Mouse (Mus musculus) layer of hippocampus, adult 11-12 months (tissue): ENCODE data around the gene Cpsf7.
"Not testable (repeated sequence)": the region's sequence is repeated elsewhere in the genome, so short reads cannot be mapped to it uniquely, and the experiment has no call there.

ENCODE experiments used
- DNase-seq: peaks from one replicate; pipeline ENCODE4 v3.0.0; 2022; ENCODE audit warnings: low spot score

Cpsf7 gene

DNA sequence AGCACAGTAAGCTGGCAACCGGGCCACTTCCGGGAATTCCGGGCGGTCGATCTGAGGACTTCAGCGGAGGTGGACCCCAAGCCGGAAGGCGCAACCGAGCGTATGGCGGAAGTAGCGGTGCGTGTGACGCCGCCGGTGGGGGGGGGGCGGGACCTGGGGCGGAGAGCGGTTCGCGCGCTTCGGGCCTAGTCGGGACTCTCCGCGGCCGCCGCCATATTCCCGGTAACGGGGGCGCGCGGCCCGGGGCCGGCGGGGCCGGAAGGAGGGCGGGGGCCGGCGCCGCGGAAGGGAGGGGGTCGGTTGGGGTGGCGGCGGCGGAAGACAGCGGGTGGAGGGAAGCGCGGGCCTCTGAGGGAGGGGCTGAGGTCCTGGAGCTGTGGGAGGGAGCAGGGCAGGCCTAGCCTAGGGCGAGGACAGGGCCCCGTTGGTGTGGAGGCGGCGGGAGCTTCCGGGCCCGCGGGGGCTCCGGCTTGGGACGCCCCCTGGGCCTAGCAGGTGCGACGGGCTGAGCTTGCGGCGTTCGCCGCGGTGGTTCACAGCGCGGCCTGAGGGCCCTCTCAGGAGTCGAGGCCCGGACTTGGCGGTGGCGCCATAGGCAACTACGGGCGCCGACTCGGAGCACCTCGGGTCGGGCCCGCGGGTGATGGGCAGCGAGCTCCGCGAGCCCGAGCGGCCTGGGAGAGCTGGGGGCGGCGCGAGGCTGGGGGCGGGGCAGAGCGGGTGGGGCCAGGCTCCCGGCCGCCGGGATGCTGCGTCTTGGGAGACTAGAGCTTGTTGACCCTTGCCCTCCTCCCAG lies at the start of gene Cpsf7:
Gene Cpsf7 (plus strand): TSS at position 161 of the 796 bp plus-strand sequence.
- peak; percentile 90 for DNase-seq

DNA sequence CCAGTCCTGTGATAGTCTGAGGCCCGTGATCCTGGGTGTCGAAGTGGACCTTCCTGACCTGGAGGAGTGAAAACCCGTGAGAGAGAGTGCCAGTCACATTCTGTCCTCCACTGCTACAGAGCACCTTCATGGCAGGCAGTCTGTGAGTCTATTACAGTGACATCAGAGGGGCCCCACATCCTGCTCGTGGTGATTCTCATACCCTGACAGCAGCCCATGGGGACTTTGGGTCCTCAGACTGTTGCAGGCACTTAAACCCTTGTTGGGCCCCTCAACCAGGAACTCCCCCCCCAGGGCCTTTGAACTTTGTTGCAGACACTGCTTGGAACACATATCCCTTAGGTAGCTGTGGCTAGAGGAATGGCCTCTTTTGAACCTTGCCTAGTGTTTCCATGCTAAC lies 45.5 kb upstream of the Cpsf7 start:
- no peak for DNase-seq

DNA sequence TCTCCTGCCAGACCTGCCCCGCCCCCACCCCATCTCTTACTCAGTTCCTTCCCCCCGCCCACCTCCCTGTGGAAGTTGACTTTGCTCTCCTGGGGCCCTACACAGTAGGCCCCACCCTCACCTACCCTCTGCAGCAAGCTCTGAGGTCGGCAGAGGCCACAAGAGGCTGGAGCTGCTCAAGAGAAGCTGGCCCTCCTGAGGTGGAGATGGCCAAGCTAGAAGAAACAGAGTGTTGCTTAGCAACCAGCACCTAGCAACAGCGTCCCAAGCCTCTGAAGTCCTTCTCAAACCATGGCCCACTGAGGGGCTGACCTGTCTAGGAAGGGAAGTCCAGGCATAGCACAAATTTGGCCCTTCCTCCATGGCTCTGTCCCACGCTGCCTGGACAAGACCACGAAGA lies 42.4 kb upstream of the Cpsf7 start, which contains the start of gene Ppp1r32:
Gene Ppp1r32 (minus strand): TSS at position 226 of the 400 bp plus-strand sequence.
- DNase-seq = no peak

DNA sequence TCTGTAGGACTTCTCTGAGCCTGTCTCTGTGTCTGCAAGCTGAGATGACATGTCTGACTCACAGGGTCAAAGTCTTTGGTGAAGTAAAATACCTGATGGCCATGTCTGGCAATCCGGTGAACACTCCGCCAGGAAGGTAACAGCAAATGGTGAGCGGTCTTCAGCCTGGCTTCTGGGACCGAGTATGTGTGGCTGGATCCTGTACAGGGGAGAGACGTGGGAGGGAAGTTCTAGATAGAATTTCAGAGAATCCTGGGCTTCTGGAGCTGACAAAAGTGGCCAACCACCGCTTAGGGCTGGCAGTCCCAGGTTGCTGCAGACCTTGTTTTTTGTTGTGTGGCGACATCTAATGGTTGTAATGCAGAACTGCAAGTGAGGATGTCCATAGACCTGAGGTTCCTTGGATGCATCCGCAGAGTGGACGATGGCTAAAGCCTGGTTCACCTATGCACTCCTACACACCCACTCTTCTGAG lies 38.8 kb upstream of the Cpsf7 start:
- DNase-seq = peak; percentile 72

DNA sequence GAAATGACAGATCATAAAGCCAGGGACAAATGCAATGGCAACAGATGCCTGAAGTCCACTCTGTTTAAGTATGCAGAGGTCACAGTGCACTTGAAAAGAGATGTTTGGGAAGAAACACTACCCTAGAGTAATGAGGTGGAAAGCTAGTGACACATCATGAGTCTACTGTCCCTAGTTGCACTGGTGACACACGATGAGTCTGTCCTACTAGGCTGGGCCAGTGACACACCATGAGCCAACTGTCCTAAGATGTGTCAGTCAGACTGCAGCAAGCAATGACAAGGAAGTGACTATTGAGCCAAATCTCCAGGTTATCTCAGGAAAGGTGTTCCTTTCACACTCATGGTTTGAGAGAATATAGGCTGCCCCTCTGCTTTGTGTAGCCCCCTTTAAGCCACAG lies 29.4 kb upstream of the Cpsf7 start:
- DNase-seq = no peak

DNA sequence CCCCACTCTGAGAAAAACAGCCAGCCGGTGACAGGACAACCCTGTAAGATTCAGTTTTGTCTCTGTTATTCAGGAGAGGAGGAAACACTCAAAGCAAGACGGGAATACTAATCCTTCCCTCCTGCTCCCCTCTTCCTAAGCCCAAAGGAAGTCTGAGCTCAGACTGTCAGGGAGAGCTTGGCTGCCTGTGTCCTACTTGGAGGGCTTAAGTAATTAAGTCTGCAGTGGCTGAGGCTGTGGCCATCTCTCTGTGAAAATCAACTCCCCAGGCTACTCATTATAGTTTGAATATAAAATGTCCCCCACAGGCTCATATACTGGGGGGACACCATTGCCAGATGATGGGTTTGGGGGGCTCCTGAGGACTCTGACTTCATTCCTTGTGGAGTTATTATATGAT lies 28.1 kb upstream of the Cpsf7 start:
- DNase-seq = no peak

DNA sequence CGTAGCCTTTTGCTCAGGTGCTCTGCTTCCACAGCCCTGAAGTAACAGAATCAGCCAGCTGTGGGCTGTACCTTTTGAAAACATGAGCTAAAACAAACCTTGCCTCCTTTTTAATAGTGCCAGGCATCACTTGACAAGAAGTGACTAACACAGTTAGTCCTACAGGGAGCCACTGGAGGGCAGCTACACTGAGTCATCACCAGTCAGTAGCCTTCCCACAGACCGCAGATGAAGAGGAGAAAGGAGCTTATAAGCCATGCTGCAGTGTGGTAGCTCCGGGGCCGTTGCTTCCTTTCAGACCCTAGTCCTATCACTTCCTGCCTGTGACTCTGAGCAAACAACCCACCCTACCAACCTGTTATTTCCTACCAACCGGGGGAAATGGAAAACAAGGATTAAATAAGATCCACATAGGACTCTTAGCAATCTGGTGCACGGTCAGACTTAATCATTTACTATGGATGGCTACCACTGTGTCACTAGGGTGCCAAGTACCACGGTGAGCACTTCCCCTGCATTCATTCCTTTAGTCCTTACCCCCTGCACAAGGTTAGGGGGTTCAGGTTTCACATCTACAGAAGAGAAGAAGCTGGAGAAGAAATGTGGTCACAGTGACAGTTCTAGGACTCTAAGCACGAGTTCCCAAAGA lies 27.4 kb upstream of the Cpsf7 start:
- DNase-seq = no peak

DNA sequence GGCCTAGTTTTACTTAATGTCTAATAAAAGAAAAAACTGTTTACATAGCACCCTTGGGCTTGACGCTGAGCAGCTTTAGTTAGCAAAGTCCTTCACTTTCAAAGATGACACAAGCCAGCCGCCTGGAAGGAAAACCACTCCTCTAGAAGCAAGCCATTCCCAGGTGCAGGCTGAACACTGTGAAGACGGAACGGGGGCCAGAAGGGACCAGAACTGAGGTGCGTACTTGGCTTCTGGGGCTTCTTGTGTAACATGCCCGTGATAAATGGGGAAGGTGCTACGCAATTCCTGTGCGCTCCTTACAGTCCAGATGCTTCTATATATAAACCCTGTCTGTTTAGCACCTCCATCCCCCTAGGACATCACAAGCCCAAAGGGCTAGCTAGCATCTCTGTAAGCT lies 24.5 kb upstream of the Cpsf7 start:
- no peak for DNase-seq

DNA sequence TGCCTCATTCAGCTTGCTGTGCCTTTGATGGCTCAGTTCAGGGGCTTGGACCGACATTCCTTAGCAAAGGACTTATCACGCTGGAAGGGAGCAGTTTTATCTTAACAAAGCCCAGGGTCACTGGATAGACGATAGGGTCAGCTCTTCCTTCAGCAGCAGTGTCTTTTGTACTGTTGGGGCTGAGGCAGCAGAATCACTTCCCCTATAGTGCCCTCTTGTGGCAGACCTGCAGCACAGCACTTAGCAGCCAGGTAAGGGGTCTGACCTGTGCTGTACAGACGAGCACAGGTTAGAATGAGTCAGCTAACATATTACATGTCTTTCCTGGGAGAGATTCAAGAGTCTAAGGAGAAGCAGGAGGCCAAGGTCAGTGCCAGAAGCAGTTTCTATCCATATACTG lies 22.5 kb upstream of the Cpsf7 start:
- DNase-seq = no peak

DNA sequence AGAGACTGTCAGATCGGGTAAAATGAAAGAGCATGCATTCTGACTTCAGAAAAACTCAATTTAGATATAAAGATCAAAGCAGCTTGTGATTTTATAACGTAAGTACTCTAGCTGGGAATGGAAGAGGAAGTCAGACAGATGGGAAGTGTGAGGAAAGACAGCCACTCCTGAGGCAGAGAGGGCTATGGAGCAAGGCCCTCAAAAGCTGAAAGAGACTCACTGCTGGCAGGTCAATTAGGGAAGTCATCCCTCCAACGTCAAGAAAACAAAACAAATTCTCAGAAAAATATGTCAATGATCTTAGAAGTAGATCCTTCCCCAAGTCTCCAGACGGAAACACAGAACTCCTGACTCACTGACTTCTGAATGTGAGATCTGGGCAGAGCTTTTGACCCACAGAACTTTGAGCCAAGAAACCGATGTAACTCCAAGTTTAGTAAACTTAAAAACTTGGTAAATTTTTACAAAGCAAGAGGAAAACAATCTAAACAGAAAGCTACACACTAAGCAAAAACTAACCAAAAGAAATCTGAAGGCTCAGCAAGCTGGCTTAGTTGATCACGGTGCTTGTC lies 14.2 kb upstream of the Cpsf7 start:
- no peak for DNase-seq

DNA sequence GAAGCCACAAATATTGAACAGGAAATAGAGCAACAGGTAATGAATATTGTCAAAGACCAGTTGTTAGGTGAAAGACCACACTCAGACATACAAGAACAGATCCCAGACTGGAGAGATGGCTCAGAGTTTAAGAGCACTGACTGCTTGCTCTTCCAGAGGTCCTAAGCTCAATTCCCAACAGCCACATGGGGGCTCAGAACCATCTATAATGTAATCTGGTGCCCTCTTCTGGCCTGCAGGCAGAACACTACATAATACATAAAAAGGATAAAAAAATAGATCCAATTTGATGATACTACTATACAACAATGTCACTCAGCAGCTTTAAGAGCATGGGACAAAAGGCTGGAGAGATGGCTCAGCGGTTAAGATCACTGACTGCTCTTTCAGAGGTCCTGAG lies 4.7 kb upstream of the Cpsf7 start:
- no peak for DNase-seq

DNA sequence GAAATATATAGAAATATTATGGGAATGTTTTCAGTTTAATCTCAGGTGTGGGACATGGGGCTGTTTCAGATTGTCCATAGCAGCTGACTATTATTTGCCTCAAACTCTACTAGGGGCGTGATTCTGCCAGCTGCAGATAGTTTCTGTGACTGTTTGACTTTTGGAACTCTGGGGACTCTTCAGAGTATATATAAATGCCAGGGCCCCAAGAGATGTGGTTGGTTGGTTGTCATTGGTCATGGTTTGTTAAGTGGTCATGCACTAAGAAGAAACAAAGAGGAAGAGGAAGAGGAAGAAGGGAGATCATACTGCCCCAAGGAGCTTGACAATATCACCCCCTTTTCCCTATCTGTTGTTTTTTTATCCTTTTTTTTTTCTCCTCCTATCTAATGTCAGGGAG lies 3.1 kb upstream of the Cpsf7 start:
- DNase-seq = no peak

DNA sequence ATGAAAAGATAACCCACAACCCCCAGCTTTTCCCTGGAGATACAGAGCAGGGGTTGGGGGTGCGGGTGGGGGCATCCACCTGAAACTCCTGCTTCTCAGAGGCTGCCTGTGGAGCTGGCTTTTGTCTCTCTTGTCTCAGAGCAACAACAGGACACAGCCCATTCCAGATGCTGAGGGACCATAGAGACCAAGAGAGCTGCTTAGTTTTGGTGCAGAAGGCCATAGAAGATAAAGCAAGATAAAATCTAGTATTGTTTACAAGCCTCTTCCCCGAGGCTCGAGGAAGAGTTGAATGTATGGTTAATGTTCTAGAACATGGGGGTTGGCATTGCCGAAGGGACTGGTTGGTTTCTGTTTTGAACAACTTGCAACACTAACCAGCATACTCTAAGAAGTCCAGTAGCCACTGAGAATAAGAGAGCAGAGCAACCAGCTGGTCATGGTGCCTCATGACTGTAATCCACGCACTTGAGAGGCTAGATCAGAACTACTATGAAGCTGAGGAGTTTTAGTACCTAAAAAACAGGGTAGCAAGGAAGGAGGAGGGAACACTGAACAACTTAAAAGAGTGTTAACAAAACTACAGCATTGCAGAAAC lies 1.5 kb upstream of the Cpsf7 start:
- DNase-seq = no peak

DNA sequence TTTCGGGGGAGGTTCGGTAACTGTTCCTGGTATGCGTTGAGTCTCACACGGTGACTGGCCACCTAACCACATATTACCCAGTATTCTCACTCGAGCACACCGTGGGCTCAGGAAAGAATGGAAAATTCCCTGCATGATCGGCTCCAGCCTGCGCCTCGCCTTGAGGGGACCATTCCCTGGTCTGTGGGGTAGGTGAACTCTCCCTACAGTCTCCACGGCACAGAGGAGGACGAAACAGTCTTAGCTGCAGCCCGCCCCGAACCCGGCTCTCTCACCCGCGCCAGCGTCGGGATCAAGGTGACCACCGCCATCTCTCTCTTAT lies 321 bp upstream of the Cpsf7 start:
- no peak for DNase-seq

DNA sequence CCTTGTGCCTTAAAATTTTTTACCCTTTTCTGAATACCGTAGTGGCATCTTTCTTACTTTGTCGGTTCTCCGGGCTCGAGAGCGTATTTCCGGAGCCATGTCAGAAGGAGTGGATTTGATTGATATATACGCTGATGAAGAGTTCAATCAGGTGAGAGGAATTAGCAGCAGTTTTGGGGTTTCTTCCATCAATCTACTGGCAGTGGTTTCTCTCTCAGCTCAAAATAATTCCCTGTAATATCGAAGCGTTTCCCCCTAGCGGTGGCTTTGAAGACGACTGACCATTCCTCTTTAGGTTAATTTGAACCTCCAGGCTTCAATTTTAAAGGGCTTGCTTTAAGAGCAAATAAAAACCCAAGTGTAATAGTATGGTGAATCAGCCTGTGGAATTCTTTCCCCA lies 844 bp downstream of the Cpsf7 start, which contains the start of gene Sdhaf2:
Gene Sdhaf2 (minus strand): TSS at position 233 of the 400 bp plus-strand sequence.
- peak; percentile 53 for DNase-seq

DNA sequence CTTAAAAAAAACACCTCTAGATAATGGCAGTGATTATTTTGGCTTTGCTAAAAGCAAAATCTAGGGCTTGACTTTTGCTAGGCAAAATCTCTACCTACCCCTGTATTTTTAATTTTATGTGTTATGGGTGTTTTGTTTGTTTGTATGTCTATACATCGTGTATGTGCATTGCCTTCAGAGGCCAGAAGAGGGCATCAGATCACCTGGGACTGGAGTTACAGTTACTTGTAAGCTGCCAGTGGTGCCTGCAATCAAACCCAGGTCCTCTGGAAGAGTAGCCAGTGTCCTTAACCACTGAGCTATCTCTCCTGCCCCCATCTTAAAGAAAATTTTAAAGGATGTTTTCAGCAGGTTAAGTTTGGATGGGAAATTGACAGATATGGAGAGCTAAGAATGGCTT lies 5.0 kb downstream of the Cpsf7 start:
- no peak for DNase-seq

DNA sequence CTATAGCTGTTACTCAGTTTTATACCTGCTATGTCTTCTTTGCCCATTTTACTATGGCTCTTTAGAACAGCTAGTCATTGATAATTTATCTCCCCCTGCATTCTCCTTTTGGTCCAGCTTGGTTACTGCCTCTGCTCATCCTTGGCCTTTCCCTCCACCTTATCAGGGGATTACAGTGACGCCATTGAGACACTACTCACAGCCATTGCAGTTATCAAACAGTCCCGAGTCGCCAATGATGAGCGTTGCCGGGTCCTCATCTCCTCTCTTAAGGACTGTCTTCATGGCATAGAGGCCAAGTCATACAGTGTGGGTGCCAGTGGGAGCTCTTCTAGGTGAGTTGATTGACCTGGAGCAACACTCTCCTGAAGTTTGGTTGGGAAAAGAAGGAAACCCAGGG lies 14.4 kb downstream of the Cpsf7 start:
- no peak for DNase-seq

DNA sequence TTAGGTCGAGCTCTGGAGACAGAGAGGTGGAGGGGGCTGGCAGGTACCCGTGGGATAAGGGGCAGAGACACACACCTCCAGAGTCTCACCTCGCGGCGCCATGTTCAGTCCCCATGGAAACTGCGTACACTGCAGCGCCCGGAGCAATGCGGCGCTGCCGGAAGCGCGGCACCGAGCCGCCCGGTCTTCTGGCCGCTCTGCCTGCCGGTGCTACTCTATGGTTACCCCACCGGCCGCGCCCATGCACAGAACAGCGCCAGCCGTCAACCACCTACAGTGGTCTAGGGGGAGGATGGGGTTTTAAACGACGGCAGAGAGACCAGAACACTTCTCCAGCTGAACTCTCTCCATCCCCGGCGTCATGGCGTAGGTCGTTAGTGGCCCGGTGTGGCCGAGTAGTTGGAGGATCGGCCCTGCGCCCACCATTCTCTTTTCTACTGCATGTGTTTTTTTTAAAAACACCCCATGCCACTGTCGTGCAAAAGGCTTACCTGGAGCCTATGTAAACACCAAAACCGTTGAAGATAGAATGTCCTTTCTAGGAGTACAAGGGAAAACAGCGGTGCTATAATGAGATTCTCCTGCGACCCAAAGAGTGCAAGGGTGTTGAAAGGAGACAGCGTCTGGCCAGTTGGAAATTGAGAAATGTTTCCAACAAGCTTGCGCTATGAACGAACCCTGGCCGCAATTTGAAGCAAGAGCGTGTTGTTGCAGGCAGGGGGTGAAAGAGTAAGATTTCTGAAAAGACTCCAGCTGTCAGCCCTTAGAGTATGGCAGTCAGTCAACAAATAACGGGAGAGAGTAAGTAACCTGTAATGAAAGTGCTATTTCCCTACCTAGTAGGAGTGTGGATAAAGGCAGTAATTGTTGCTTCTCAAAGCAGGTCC lies 30.8 kb downstream of the Cpsf7 start, which contains the start of gene Tmem216:
Gene Tmem216 (minus strand): TSS at position 615 of the 887 bp plus-strand sequence.
- DNase-seq = peak; percentile 86

DNA sequence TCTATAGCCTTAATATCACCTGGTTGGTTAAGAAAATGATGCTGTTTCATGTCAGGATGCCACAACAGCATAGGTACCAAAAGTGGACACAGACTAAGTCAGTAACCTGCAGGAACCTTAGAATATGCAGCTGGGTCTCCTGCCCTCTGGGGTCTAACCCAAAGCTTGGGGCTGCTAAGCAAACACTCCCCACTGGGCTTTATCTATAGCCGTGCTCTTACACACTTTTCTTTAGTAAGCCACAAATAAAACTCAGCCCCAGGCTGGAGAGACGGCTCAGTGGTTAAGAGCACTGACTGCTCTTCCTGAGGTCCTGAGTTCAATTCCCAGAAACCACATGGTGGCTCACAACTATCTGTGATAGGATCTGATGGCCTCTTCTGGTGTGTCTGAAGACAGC lies 31.9 kb downstream of the Cpsf7 start:
- no peak for DNase-seq

DNA sequence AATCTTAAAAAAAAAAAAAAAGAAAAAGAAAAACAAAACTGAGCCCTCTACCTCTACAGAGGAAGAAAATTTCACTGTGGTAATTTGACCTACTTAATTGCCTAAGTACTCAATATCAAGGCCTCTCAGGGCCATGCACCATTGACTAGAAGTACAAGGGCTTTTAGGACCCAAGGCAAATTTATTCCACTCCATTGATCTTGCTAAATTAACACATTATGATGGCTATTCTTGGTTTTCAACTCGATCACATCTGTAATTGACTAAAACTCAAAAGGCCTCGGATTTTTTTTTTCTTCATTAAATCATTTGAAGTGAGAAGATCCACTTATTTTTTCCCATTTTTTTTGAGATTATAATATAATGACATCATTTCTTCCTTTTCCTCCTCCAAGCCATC lies 32.4 kb downstream of the Cpsf7 start:
- DNase-seq = no peak

DNA sequence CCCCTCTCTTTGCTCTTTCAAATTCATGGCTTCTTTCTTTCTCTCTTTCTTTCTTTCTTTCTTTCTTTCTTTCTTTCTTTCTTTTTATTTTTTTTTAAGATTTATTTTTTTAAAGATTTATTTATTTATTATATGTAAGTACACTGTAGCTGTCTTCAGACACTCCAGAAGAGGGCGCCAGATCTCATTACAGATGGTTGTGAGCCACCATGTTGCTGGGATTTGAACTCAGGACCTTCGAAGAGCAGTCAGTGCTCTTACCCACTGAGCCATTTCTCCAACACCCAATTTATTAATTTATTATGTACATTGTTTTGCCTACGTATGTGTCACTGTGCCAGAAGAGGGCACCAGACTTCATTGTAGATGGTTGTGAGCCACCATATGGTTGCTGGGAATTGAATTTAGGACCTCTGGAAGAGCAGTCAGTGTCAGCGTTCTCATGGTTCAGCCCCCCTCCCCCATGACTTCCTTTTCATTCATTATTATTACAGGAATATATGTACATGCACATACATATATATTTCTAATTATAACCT lies 32.8 kb downstream of the Cpsf7 start:
- DNase-seq = not testable (repeated sequence)
